Mouse (Mus musculus): ENCODE measurements around the gene Wdr35. TPM values are rescaled to one million over a fixed set of nuclear protein-coding genes. Genes with fewer than 3 reads are reported as not detected.
"Not testable (repeated sequence)": the region's sequence is repeated elsewhere in the genome, so short reads cannot be mapped to it uniquely, and the experiment has no call there.

Gene Wdr35
- 28.1 and 28.3 TPM in 2 replicates for polyA plus RNA-seq (2016; fragmentation: Nextera tagmentation; extraction: Ambion mirVana)

- Histone ChIP-seq H3K9me3 (0 out of 2 replicates have a peak, but pooled peaks cover 3% of the 10 kb centered on the region), H3K27ac (peak within 1 kb of the TSS; percentile 84), H3K4me1 (peaks cover 26% of the 10 kb centered on the region), H3K4me3 (peak within 1 kb of the TSS; percentile 64), H3K36me3 (replicated peaks) (peaks cover 13% of the 10 kb centered on the region), H3K27me3 (ENCODE audit: poor library complexity, severe bottlenecking) (peaks cover 13% of the 10 kb centered on the region)
- WGBS, result under 1% methylated on average over 45 of the region's 45 CpGs
- DNase-seq (ENCODE audit: extremely low spot score, low spot score), result peak; percentile 89
Measured at GRCm38 (mm10) chr12:8973820-8974465, at the start of gene Wdr35. TSS of gene Wdr35 (plus strand) at chr12:8973892.

GRCm38 (mm10) chr12:8927652-8928051 is 46.0 kb upstream of the Wdr35 start:
- peaks cover 70% of the 10 kb centered on the region for H3K36me3 ChIP-seq (replicated peaks)
- whole genome bisulfite sequencing, result 91% methylated on average over 3 of the region's 3 CpGs
- DNase-seq (ENCODE audit: extremely low spot score, low spot score), result no peak
- peaks cover 20% of the 10 kb centered on the region for H3K4me1 ChIP-seq
- H3K27ac ChIP-seq, result no peak overlapping the region
- no peaks in the 10 kb centered on the region for H3K27me3 ChIP-seq (ENCODE audit: poor library complexity, severe bottlenecking)
- H3K9me3 ChIP-seq, result no peaks in the 10 kb centered on the region
- H3K4me3 ChIP-seq, result no peak overlapping the region

GRCm38 (mm10) chr12:8928766-8929165 is 44.9 kb upstream of the Wdr35 start:
- Histone ChIP-seq H3K9me3 (no peaks in the 10 kb centered on the region), H3K27me3 (ENCODE audit: poor library complexity, severe bottlenecking) (no peaks in the 10 kb centered on the region), H3K4me1 (peaks cover 11% of the 10 kb centered on the region), H3K27ac (no peak overlapping the region), H3K4me3 (no peak overlapping the region), H3K36me3 (replicated peaks) (peaks cover 80% of the 10 kb centered on the region)
- WGBS, result 90% methylated on average over 4 of the region's 4 CpGs
- DNase-seq (ENCODE audit: extremely low spot score, low spot score), result no peak

- no peak for DNase-seq (ENCODE audit: extremely low spot score, low spot score)
- Histone ChIP-seq H3K36me3 (replicated peaks) (peaks cover 79% of the 10 kb centered on the region), H3K9me3 (no peaks in the 10 kb centered on the region), H3K27ac (no peak overlapping the region), H3K4me3 (no peak overlapping the region), H3K4me1 (no peaks in the 10 kb centered on the region), H3K27me3 (ENCODE audit: poor library complexity, severe bottlenecking) (no peaks in the 10 kb centered on the region)
- 91% methylated on average over 4 of the region's 4 CpGs for WGBS
Measured at GRCm38 (mm10) chr12:8931083-8931482, 42.6 kb upstream of the Wdr35 start.

- H3K4me1 ChIP-seq, result no peaks in the 10 kb centered on the region
- no peak overlapping the region for H3K27ac ChIP-seq
- H3K27me3 ChIP-seq (ENCODE audit: poor library complexity, severe bottlenecking), result no peaks in the 10 kb centered on the region
- DNase-seq (ENCODE audit: extremely low spot score, low spot score), result no peak
- 90% methylated on average over 5 of the region's 5 CpGs for WGBS
- no peaks in the 10 kb centered on the region for H3K9me3 ChIP-seq
- H3K4me3 ChIP-seq, result no peak overlapping the region
- peaks cover 84% of the 10 kb centered on the region for H3K36me3 ChIP-seq (replicated peaks)
Measured at GRCm38 (mm10) chr12:8935349-8935748, 38.3 kb upstream of the Wdr35 start.

- WGBS, result 80% methylated on average over 4 of the region's 4 CpGs
- H3K27me3 ChIP-seq (ENCODE audit: poor library complexity, severe bottlenecking); H3K4me1 ChIP-seq; DNase-seq (ENCODE audit: extremely low spot score, low spot score); H3K27ac ChIP-seq; H3K4me3 ChIP-seq; H3K9me3 ChIP-seq: not testable (repeated sequence)
- peaks cover 80% of the 10 kb centered on the region for H3K36me3 ChIP-seq (replicated peaks)
Measured at GRCm38 (mm10) chr12:8936210-8936609, 37.5 kb upstream of the Wdr35 start.

- no peaks in the 10 kb centered on the region for H3K9me3 ChIP-seq
- H3K4me1 ChIP-seq, result no peaks in the 10 kb centered on the region
- peaks cover 52% of the 10 kb centered on the region for H3K36me3 ChIP-seq (replicated peaks)
- DNase-seq (ENCODE audit: extremely low spot score, low spot score), result no peak
- H3K4me3 ChIP-seq, result no peak overlapping the region
- no peak overlapping the region for H3K27ac ChIP-seq
- WGBS, result 94% methylated on average over 4 of the region's 4 CpGs
- no peaks in the 10 kb centered on the region for H3K27me3 ChIP-seq (ENCODE audit: poor library complexity, severe bottlenecking)
Measured at GRCm38 (mm10) chr12:8939490-8939889, 34.2 kb upstream of the Wdr35 start.

- H3K9me3 ChIP-seq, result no peaks in the 10 kb centered on the region
- WGBS, result 70% methylated on average over 12 of the region's 12 CpGs
- no peak overlapping the region for H3K27ac ChIP-seq
- H3K4me3 ChIP-seq, result no peak overlapping the region
- H3K36me3 ChIP-seq (replicated peaks), result peaks cover 44% of the 10 kb centered on the region
- H3K27me3 ChIP-seq (ENCODE audit: poor library complexity, severe bottlenecking), result no peaks in the 10 kb centered on the region
- no peak for DNase-seq (ENCODE audit: extremely low spot score, low spot score)
- H3K4me1 ChIP-seq, result no peaks in the 10 kb centered on the region
Measured at GRCm38 (mm10) chr12:8940011-8941005, 33.4 kb upstream of the Wdr35 start.

- Histone ChIP-seq H3K27ac (no peak overlapping the region), H3K9me3 (no peaks in the 10 kb centered on the region), H3K27me3 (ENCODE audit: poor library complexity, severe bottlenecking) (peaks cover 6% of the 10 kb centered on the region; the same call in 1 of the 2 replicates), H3K36me3 (replicated peaks) (peaks cover 35% of the 10 kb centered on the region), H3K4me3 (no peak overlapping the region), H3K4me1 (no peaks in the 10 kb centered on the region)
- DNase-seq (ENCODE audit: extremely low spot score, low spot score), result no peak
- 71% methylated on average over 4 of the region's 4 CpGs for WGBS
Measured at GRCm38 (mm10) chr12:8941131-8941615, 32.5 kb upstream of the Wdr35 start.

GRCm38 (mm10) chr12:8941699-8942392 is 31.8 kb upstream of the Wdr35 start:
- Histone ChIP-seq H3K9me3 (no peaks in the 10 kb centered on the region), H3K27ac (no peak overlapping the region), H3K4me1 (no peaks in the 10 kb centered on the region), H3K27me3 (ENCODE audit: poor library complexity, severe bottlenecking) (peaks cover 11% of the 10 kb centered on the region), H3K4me3 (no peak overlapping the region), H3K36me3 (replicated peaks) (peaks cover 28% of the 10 kb centered on the region)
- 80% methylated on average over 4 of the region's 4 CpGs for WGBS
- no peak for DNase-seq (ENCODE audit: extremely low spot score, low spot score)

GRCm38 (mm10) chr12:8947163-8947562 is 26.5 kb upstream of the Wdr35 start:
- no peak overlapping the region for H3K27ac ChIP-seq
- 69% methylated on average over 9 of the region's 9 CpGs for WGBS
- H3K36me3 ChIP-seq (replicated peaks), result no peaks in the 10 kb centered on the region
- peaks cover 15% of the 10 kb centered on the region for H3K4me1 ChIP-seq
- no peak for DNase-seq (ENCODE audit: extremely low spot score, low spot score)
- H3K9me3 ChIP-seq, result no peaks in the 10 kb centered on the region
- peaks cover 35% of the 10 kb centered on the region for H3K27me3 ChIP-seq (ENCODE audit: poor library complexity, severe bottlenecking)
- H3K4me3 ChIP-seq, result peak overlapping the region; percentile 63

GRCm38 (mm10) chr12:8947714-8948464 is 25.8 kb upstream of the Wdr35 start, which contains the start of gene Matn3:
TSS of gene Matn3 (plus strand) at chr12:8947929.
- Histone ChIP-seq H3K4me3 (peak within 1 kb of the TSS; percentile 63), H3K4me1 (peaks cover 15% of the 10 kb centered on the region), H3K27me3 (ENCODE audit: poor library complexity, severe bottlenecking) (peaks cover 35% of the 10 kb centered on the region), H3K36me3 (replicated peaks) (no peaks in the 10 kb centered on the region), H3K9me3 (no peaks in the 10 kb centered on the region), H3K27ac (peak within 1 kb of the TSS; percentile 77)
- peak; percentile 84 for DNase-seq (ENCODE audit: extremely low spot score, low spot score)
- under 1% methylated on average over 42 of the region's 42 CpGs for WGBS
